Mouse (Mus musculus) right cerebral cortex, adult 2 months (tissue): ENCODE results near the gene Zfp330.

Experiments
- DNase-seq, 2 experiments: peaks; one replicate each; pipeline ENCODE4 v3.0.0; 2021 to 2022; ENCODE audit warnings: low spot score in 2 of 2

Gene Zfp330

DNA sequence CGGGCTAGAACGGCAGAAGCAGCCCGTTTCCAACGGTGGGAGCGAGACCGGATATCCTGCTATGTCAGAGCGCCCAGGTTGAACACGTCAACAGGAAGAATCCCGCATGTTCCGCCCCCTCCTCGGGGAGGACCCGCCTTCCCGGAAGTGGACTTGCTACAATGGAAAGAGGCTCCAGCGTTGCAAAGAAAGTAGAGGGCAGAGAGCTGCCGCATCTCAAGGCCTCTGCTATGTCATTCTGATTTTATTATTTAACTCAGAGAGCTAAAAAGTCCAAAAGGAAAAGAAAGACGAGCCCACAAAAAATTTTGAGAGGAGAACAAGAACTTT, at the start of gene Zfp330:
TSS of gene Zfp330 (minus strand) at position 68 of the 330 bp plus-strand sequence.
- peak; percentile 95 for DNase-seq

DNA sequence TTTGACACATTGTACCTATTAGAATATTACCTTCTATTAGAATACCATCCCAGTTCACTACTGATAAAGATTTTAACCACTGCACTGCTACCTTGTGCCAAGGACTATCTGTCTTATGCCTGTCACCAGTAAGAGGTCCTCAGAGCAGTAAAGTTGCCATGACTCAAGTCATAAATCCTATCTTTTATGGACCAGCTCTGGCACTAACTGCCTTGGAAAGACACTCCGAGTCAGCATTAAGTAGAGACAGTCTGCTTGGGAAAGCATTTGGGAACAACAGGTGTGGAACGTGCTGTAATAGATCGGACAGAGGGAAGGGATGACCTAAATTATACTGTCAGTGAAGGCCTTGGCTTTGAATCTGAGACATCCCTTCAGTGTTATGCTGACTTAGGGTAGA, 4.0 kb upstream of the Zfp330 start:
- no peak for DNase-seq

DNA sequence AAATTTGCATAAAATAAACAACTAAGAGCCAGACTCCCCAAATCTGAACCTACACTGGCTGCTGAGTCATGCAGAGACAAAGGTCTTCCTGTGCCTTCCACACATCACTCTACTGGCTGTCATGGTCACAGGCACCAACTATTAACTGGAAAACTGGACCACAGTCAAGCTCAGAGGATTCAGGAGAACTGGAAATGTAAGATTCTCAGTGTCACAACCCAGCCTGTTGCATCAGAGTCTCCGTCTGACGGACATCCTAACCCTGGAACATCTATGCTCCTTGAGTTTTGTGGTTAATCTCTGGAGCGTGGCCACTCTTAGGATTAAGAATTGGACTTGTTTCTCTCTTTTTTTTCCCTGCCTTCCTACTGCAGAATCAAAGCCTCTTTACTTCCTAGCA, 3.4 kb upstream of the Zfp330 start:
- no peak for DNase-seq

DNA sequence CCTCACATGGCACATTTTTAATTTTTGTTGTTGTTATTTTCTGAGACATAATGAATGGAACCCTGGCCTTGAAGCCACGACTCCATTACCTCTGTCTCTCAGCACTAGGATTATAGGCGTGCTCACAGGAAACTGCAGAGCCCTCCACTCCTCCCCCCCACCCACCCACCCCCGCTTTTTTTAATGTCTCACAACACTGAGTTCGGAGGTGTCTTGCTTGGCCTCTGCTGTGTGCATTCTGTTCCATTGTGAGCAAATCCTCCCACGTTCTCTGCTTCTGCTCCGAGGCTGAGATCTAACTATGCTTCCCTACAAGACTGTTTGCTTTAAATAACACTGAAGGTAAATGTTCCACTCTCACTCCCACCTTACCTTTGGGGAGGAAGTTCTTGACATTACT, 522 bp upstream of the Zfp330 start:
- peak; percentile 15 to 36 for DNase-seq

DNA sequence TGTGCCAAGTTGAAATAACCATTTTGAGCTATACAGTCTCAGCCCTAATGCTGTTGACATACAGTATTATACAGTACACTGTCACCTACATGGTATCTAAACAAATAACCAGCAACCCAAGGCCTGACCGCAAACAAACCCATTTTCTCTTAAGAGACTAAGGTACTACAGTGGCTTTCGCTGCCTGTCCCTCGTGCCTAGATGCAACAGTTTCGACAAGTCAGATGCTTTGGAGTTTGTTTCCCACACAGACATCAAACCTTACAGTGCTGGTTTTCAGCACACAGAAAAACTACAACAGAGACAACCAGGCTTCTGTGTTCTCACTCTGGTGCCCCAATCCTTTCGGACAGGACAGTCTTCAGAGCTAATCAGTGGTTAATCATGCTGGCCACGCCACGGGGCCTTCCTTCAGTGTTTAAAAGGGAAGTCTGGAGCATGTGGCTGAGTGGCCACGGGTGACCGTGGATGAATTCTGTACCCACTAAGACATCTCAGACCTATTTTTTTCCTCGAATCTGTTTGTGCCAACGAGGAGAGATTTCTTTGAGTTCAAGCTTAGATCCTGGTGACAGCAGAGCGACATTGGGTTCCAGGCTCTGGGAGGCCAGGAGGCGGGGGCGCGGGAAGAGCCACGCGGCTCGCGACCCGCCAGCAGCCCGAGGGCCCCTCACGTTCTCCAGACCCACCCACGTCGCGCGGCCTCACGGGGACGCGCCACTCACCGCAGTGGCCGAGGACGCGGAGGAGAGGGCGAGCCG, 448 bp downstream of the Zfp330 start:
- DNase-seq = peak in 1 of 2 experiments; percentile 7

DNA sequence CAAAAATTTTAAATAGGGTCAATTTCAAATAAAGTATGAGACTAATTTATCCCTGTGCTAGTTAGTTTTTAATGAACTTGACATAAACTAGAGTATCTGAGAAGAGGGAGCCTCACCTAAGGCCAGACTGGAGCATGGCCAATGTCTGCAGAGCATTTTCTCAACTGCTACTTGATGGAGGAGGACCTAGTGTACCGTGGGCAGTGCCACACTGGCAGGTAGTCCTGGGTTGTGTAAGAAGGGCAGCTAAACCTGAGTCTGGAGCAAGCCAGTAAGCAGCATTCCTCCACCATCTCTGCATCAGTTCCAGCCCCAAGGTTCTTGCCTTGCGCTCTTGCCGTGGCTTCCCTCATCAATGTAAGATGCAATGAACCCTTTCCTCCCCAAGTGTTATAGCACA, 3.1 kb downstream of the Zfp330 start:
- no peak for DNase-seq

DNA sequence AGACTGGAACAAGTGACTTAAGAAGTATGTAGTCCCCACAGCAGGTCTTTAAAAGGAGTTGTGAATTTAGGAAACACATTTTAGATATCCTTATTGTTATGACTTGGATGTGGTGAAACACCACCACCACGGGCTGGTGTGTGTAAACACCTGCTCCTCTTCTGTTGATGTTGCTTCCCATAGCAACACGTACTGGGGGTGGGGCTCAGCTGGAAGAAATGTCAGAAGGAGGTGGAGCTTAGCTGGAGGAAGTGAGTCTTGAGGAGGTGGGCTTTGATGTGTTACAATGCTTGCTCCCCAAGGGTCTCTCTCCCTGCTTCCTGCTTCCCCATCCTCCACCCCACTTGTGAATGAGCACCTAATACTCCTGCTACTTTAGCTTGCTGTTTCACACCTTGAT, 14.9 kb downstream of the Zfp330 start:
- DNase-seq = no peak

DNA sequence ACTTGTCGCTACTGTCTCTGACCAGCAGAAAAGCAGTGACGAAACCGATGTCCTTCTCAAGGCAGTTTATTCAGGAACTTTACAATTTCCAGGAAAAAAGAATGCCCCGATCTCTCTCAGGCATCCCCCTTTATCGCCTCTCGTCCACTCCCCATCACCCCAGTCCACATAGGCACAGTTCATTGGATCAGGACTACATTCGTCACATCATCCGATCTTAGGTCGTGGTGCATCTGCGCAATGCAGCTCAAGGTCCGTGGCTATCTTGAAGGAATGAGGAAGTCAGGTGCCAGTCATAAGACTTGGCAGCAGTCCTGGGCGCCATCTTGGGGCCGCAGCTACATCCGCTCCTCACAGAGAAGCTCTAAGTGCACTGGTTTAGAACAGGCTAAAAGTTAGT, 19.0 kb downstream of the Zfp330 start:
- no peak for DNase-seq

DNA sequence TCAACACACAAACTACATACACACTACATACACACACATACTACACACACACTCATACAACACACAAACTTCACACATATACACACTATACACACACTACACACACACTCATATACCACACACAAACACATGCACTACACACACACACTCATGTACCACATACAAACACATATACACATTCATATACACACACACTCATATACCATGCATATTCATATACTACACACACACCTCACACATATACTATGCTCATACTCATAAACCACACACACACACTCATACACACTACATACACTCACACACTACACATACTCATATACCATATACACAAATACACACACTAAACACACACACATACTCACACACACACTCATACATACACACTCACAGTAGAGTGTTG, 27.3 kb downstream of the Zfp330 start:
- no peak for DNase-seq

DNA sequence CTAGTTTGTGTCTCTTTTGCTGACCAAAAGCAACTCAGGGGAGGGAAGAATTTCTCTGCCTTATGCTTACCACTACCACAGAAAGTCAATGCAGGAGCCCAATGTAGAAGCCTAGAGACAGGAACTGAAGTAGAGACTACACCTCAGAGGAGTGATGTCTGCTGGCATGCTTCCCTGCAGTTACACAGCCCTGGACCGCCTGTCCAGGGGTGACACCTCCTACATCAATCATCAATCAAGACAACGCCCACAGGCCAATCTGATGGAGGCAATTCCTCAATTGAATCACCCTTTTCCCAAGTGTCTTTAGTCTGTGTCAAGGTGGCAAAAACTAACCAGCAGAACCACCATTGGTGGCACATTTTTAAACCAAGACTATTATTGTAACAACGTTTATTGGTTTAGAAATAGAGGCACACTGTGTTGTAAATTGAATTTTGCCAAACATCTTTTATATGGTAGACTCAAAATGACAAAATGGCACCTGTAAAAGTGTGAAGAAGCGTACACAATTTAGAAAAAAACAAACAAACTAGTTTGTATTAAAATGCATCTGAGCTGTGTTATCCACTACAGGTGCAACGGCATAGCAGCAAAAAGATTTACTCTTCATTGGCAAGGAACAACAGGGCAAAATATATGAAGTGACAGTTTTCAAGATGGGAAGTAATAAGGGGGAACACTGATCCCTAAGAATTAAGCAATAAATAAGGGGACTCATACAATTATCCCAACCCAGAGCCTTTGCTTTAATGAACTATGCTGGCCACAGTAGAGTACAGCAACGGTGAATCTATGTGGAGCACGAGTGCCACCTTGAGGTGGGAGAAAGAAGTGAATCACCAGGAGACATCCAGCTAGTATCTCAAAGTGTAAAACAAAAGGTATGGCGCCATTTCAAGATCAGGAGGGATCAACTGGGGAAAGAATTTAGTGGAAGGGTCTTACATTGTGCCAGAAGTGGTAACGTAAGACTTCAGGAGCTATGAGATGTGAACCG, 29.8 kb downstream of the Zfp330 start:
- DNase-seq = peak; percentile 80 to 87
